Mouse (Mus musculus): ENCODE results near the gene Slit3. TPM values are rescaled to one million over a fixed set of nuclear protein-coding genes. Genes with fewer than 3 reads are reported as not detected.

Gene Slit3
- polyA plus RNA-seq, 1 experiment from 2014 or later = 13.0 TPM

- no peaks in the 10 kb centered on the region for H3K36me3 ChIP-seq
- 0 out of 2 replicates have a peak, but pooled peaks cover 3% of the 10 kb centered on the region for H3K27me3 ChIP-seq
- no peak for ATAC-seq (ENCODE audit: low FRiP score, low read depth)
- H3K27ac ChIP-seq (replicated peaks) = no peak overlapping the region
- H3K9ac ChIP-seq = no peak overlapping the region
- WGBS = 70% methylated on average over 9 of the region's 9 CpGs
- no peak overlapping the region for H3K4me3 ChIP-seq
- H3K4me2 ChIP-seq = no peak overlapping the region
- H3K4me1 ChIP-seq (replicated peaks) = peaks cover 19% of the 10 kb centered on the region
- H3K9me3 ChIP-seq = no peaks in the 10 kb centered on the region
Observed at GRCm38 (mm10) chr11:35526219-35526762, 405.3 kb downstream of the Slit3 start.

- peak; percentile 57; the same call in 1 of the 2 replicates for ATAC-seq (ENCODE audit: low FRiP score, low read depth)
Observed at GRCm38 (mm10) chr11:35527816-35528462, 406.9 kb downstream of the Slit3 start.

GRCm38 (mm10) chr11:35535027-35535426 lies 414.0 kb downstream of the Slit3 start:
- ATAC-seq (ENCODE audit: low FRiP score, low read depth) = no peak
- H3K4me2 ChIP-seq = no peak overlapping the region
- 80% methylated on average over 6 of the region's 6 CpGs for WGBS
- H3K9ac ChIP-seq = no peak overlapping the region
- H3K9me3 ChIP-seq = no peaks in the 10 kb centered on the region
- peaks cover 6% of the 10 kb centered on the region; the same call in 1 of the 2 replicates for H3K27me3 ChIP-seq
- peaks cover 15% of the 10 kb centered on the region for H3K4me1 ChIP-seq (replicated peaks)
- H3K4me3 ChIP-seq = no peak overlapping the region
- no peaks in the 10 kb centered on the region for H3K36me3 ChIP-seq
- H3K27ac ChIP-seq (replicated peaks) = no peak overlapping the region

More at GRCm38 (mm10) chr11:35527816-35528462, 406.9 kb downstream of the Slit3 start:
- Histone ChIP-seq H3K9me3 (no peaks in the 10 kb centered on the region), H3K4me3 (no peak overlapping the region), H3K4me2 (no peak overlapping the region), H3K27ac (replicated peaks) (0 out of 2 replicates have a peak overlapping the region, but pooled peaks have one; percentile 14), H3K36me3 (no peaks in the 10 kb centered on the region), H3K4me1 (replicated peaks) (peaks cover 19% of the 10 kb centered on the region), H3K27me3 (0 out of 2 replicates have a peak, but pooled peaks cover 3% of the 10 kb centered on the region), H3K9ac (no peak overlapping the region)
- WGBS = 33% methylated on average over 7 of the region's 7 CpGs

DNA sequence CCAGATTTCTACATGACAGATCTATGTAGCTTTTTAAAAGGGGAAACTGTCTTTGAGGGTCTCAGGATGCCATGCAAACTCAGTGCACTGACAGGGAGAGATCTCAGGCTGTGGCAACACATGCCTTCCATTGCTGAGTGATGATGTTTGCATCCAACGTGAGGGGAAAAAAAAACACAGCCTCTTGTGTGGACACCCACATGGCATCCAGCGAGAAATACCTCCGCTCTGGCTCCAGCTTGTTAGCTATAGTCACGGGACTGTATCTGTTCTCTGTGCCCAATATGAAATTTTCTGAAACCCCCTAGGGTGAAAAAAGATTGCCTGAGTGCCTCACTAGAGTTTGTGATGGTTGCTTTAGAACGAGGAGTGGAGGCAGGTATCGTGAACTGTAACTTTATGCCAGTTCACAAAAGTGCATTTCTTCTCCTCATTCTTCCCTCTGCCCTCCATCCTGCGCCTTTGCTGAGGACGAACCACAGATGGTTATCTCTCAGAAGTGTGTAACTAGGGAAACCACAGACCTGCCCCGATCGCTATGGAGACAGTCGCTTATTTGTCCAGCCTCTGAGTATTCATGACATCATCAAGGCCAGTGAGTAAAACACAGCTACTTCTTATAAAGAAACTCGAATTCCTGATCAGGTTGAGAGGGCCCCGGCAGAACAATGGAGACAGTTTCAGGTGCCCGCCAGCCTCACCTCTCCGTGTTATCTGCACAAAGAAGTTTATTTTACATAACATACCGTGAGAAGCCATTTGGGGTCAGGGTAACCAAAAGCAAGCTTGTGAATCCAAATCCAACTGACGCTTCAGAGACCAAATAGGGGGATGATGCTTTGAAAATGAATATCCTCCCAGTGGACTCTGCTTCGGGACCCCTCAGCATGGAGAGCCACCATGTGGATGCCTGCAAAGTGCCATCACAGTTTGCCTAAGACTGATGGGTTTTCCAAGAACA lies 416.4 kb downstream of the Slit3 start:
- WGBS = 16% methylated on average over 18 of the region's 18 CpGs
- H3K4me1 ChIP-seq (replicated peaks) = peaks cover 15% of the 10 kb centered on the region
- H3K27me3 ChIP-seq = peaks cover 3% of the 10 kb centered on the region; the same call in 1 of the 2 replicates
- H3K36me3 ChIP-seq = no peaks in the 10 kb centered on the region
- H3K9ac ChIP-seq = no peak overlapping the region
- no peak overlapping the region for H3K4me3 ChIP-seq
- no peaks in the 10 kb centered on the region for H3K9me3 ChIP-seq
- peak; percentile 69; the same call in 1 of the 2 replicates for ATAC-seq (ENCODE audit: low FRiP score, low read depth)
- peak overlapping the region; percentile 42 for H3K4me2 ChIP-seq
- H3K27ac ChIP-seq (replicated peaks) = no peak overlapping the region; the same call in 1 of the 2 replicates

DNA sequence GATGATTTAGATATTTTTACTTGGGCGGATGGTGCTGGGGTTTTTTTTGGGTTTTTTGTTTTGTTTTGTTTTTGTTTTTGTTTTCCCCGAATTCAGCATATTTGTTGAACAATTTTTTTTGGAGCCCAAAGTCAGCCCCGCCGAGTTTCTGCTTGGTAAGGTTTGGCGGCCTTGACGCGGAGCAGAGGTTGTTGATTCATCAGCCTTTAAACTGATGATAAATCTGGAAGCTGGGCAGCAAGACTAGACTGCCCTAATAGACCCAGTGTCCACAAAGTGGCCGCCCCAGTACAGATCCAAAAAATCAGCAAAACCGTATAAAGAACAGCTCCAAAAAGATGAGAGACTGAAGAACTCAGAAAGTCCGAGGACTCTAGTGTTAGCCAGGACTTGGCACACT lies 421.7 kb downstream of the Slit3 start:
- H3K9ac ChIP-seq = no peak overlapping the region
- H3K27me3 ChIP-seq = 0 out of 2 replicates have a peak, but pooled peaks cover 3% of the 10 kb centered on the region
- no peaks in the 10 kb centered on the region for H3K9me3 ChIP-seq
- ATAC-seq (ENCODE audit: low FRiP score, low read depth) = no peak
- H3K4me2 ChIP-seq = no peak overlapping the region
- no peak overlapping the region for H3K4me3 ChIP-seq
- H3K4me1 ChIP-seq (replicated peaks) = peaks cover 21% of the 10 kb centered on the region
- no peaks in the 10 kb centered on the region for H3K36me3 ChIP-seq
- H3K27ac ChIP-seq (replicated peaks) = no peak overlapping the region
- 92% methylated on average over 10 of the region's 10 CpGs for WGBS

DNA sequence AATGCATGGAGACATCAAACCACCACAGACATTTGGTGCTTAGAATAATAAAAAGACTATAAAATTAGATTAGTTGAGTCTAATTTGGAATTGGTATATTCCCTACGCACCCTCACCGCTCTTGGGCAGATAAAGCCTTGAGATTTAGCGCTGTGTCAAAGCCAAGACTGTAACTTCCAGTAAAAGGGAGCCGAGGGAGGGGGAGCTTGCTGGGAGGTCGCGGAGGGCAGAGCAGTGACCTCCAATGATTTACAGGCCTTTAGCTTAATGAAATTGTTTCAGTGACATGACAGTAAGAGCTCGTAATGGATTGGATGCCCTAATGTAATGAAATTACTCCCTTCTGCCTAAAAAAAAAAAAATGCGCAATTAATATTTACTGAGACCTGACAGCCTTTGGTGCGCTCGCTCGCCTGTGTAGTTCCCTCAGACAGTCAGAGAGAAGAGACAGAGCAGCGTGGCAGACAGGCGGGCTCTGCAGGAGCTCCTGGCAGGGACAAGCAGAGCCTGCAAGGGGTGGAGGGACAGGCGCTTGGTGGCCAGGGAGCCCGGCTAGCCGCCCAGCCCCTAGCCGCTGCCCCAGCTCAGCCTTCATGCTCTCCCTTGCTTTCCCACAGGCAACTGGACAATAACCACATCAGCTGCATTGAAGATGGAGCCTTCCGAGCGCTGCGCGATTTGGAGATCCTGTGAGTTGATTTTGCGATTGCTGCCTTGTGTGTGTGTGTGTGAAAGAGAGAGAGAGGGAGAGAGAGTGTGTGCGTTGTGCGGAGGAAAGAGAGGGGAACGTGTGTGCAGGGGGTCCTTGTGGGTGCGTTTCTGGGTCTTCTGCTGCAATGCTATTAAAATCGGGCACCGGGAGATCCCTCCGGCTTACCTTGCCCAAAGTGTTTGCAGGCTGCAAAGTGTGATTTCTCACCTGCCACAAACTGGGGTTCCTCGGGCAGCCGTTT lies 423.4 kb downstream of the Slit3 start:
- no peaks in the 10 kb centered on the region for H3K36me3 ChIP-seq
- 13% methylated on average over 31 of the region's 31 CpGs for WGBS
- H3K9ac ChIP-seq = peak overlapping the region; percentile 58
- no peaks in the 10 kb centered on the region for H3K27me3 ChIP-seq
- no peaks in the 10 kb centered on the region for H3K9me3 ChIP-seq
- H3K4me3 ChIP-seq = peak overlapping the region; percentile 43
- peak overlapping the region; percentile 67 for H3K4me2 ChIP-seq
- peak; percentile 79 for ATAC-seq (ENCODE audit: low FRiP score, low read depth)
- peak overlapping the region; percentile 78 for H3K27ac ChIP-seq (replicated peaks)
- peaks cover 18% of the 10 kb centered on the region for H3K4me1 ChIP-seq (replicated peaks)

DNA sequence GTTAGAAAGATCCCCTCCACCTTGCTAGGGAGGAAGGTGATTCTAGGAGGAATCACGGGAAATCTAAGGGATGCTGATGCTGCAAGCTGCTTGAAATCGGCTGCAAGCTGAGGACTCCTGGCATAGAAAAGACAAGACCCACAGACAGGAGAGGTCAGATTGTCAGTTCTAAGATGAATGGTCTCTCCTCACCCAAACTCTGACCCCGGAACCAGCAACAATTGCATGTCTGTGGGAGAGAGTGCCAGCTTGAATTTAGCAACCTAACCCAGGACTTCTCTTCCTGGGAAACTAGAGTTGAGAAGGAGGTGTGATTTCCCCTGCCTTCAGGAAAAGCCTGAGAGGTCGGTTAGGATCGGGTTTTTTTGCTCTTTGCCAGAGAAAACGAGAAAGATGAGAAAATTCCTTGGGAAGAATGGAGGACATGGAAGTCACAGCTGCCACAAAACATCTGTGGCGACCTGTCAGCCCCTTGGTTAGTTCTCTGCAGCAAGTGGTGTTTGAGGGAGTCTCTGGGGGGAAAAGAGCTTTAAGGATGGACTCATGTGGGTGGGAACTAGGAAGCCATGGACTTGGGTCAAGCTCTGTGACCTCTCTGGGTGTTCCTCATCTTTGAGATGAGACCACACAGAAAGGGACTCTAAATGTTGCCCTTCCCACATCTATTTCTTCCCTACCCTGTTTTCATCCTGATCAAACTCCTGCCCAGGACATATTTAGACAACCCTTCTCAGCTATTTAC lies 425.2 kb downstream of the Slit3 start:
- H3K9me3 ChIP-seq = no peaks in the 10 kb centered on the region
- peak overlapping the region; percentile 43 for H3K4me3 ChIP-seq
- ATAC-seq (ENCODE audit: low FRiP score, low read depth) = no peak
- peaks cover 14% of the 10 kb centered on the region for H3K4me1 ChIP-seq (replicated peaks)
- WGBS = 26% methylated on average over 7 of the region's 7 CpGs
- peak overlapping the region; percentile 67 for H3K4me2 ChIP-seq
- H3K27me3 ChIP-seq = no peaks in the 10 kb centered on the region
- H3K36me3 ChIP-seq = no peaks in the 10 kb centered on the region
- 0 out of 2 replicates have a peak overlapping the region, but pooled peaks have one; percentile 11 for H3K9ac ChIP-seq
- H3K27ac ChIP-seq (replicated peaks) = no peak overlapping the region; the same call in 1 of the 2 replicates

GRCm38 (mm10) chr11:35550036-35550435 lies 429.0 kb downstream of the Slit3 start:
- no peaks in the 10 kb centered on the region for H3K27me3 ChIP-seq
- H3K9ac ChIP-seq = no peak overlapping the region
- no peak for ATAC-seq (ENCODE audit: low FRiP score, low read depth)
- peaks cover 1% of the 10 kb centered on the region; the same call in 1 of the 2 replicates for H3K4me1 ChIP-seq (replicated peaks)
- no peak overlapping the region for H3K4me3 ChIP-seq
- H3K27ac ChIP-seq (replicated peaks) = no peak overlapping the region
- WGBS = 91% methylated on average over 9 of the region's 9 CpGs
- H3K4me2 ChIP-seq = no peak overlapping the region
- H3K36me3 ChIP-seq = no peaks in the 10 kb centered on the region
- no peaks in the 10 kb centered on the region for H3K9me3 ChIP-seq

DNA sequence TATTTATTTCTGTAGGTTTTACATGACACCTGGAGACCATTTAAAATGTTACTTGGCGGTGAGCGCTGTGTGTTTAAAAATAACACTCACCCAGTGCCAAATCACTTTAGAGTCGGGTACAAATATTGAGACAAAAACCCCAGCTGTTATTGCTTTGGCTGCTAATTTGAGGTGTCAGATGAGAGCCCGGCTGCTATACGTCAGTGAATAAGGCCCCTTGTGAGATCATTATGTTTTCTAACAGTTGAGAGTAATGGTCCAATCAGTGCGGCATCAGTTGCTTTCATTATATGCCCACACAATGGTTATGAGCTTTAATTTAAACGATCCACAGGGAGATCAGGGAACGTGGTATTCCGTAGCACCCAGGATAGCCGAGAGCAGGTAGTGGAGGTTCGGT lies 435.2 kb downstream of the Slit3 start:
- 0 out of 2 replicates have a peak overlapping the region, but pooled peaks have one; percentile 2 for H3K4me2 ChIP-seq
- no peak overlapping the region for H3K9ac ChIP-seq
- no peak overlapping the region for H3K4me3 ChIP-seq
- peak; percentile 40; the same call in 1 of the 2 replicates for ATAC-seq (ENCODE audit: low FRiP score, low read depth)
- H3K36me3 ChIP-seq = no peaks in the 10 kb centered on the region
- H3K9me3 ChIP-seq = no peaks in the 10 kb centered on the region
- no peak overlapping the region for H3K27ac ChIP-seq (replicated peaks)
- peaks cover 18% of the 10 kb centered on the region for H3K4me1 ChIP-seq (replicated peaks)
- H3K27me3 ChIP-seq = no peaks in the 10 kb centered on the region
- WGBS = 36% methylated on average over 11 of the region's 11 CpGs

DNA sequence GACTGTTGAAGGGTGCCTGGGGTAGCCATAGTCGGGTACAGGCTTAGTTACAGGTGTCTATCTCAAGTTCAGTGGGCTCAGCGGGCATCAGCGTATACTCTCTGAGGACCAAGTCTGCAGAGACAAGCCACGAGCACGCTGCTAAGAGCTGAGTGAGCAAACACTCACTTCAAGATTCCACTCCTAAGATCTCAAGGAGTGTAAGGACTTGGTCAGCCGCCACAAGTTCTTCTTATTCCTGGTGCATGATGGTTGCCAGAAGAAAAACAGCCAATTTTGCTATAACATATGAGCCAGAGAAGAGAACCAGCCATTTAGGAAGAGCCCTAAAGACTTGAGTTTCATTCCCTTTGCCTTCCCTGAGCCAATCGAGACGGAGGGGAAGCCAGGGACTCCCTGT lies 436.5 kb downstream of the Slit3 start:
- ATAC-seq (ENCODE audit: low FRiP score, low read depth) = no peak
- Histone ChIP-seq H3K27me3 (no peaks in the 10 kb centered on the region), H3K4me2 (no peak overlapping the region), H3K4me1 (replicated peaks) (peaks cover 29% of the 10 kb centered on the region), H3K27ac (replicated peaks) (no peak overlapping the region), H3K9me3 (no peaks in the 10 kb centered on the region), H3K4me3 (no peak overlapping the region), H3K9ac (no peak overlapping the region), H3K36me3 (no peaks in the 10 kb centered on the region)
- WGBS = 85% methylated on average over 8 of the region's 8 CpGs
